8 mouse cellular contexts compared by ENCODE assay signal in the genomic region with DNA sequence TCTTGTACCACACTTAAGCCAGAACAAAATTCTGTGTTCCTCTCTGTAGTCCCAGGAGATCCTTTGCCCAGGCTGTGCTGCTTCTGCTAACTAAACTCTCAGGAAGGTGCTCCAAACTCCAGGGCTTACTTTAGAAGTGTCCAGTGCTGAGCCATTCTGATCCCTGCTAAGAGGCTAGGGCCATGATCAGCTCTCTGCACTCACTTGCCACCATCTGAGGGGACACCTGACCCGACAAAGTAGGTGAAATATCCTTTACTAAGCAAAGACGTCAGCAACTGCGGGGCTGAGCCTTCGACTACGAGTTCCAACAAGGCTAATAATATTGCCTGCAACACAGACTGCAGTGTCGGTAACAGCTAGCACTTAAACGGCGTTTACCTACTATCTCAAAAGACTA. TPM values are rescaled to one million over a fixed set of nuclear protein-coding genes. Genes with fewer than 3 reads are reported as not detected.
DNase-seq lines count a peak whose midpoint lies in the region; ATAC-seq and TF ChIP-seq lines count a peak whose summit lies in the region.
"Had no signal": no experiment of that assay in that cellular context is flagged by ENCODE, and none has a peak within 500 bp of the region (broad histone marks: within the 10 kb centered on the region; RNA-seq: fewer than 3 reads in every experiment).

No protein-coding gene starts in this region.

- H3K36me3 ChIP-seq in embryonic facial prominence, embryonic 10.5 days (replicated peaks), result peaks cover 19% of the 10 kb centered on the region
- H3K36me3 ChIP-seq in hindbrain, embryonic 13.5 days, result peaks cover 11% of the 10 kb centered on the region; the same call in 1 of the 2 replicates
- H3K36me3 ChIP-seq in midbrain, embryonic 16.5 days (ENCODE audit: control insufficient read depth, insufficient read depth, low read length), result no peaks in the 10 kb centered on the region

- H3K9me3 ChIP-seq in embryonic facial prominence, embryonic 10.5 days, result no peaks in the 10 kb centered on the region
- no peaks in the 10 kb centered on the region for H3K9me3 ChIP-seq in hindbrain, embryonic 13.5 days
- no peaks in the 10 kb centered on the region for H3K9me3 ChIP-seq in midbrain, embryonic 16.5 days (replicated peaks; ENCODE audit: control insufficient read depth, low read length, poor library complexity, severe bottlenecking)

- TF ChIP-seq CTCF in lung, adult 2 months (IDR thresholded peaks at IDR 0.05; ENCODE audit: insufficient read depth, low read length), result no peak

- no peak overlapping the region; the same call in 1 of the 2 replicates for H3K27ac ChIP-seq in embryonic facial prominence, embryonic 10.5 days (replicated peaks)
- 0 out of 2 replicates have a peak overlapping the region, but pooled peaks have one; percentile 13 for H3K27ac ChIP-seq in hindbrain, embryonic 13.5 days
- no peak overlapping the region for H3K27ac ChIP-seq in midbrain, embryonic 16.5 days (ENCODE audit: low read length)

- H3K4me1 ChIP-seq in lung, adult 2 months (ENCODE audit: control insufficient read depth, insufficient read depth, low read length), result 0 out of 2 replicates have a peak, but pooled peaks cover 2% of the 10 kb centered on the region
- peaks cover 24% of the 10 kb centered on the region for H3K4me1 ChIP-seq in embryonic facial prominence, embryonic 10.5 days
- peaks cover 19% of the 10 kb centered on the region for H3K4me1 ChIP-seq in hindbrain, embryonic 13.5 days (replicated peaks)
- H3K4me1 ChIP-seq in midbrain, embryonic 16.5 days (ENCODE audit: control insufficient read depth, insufficient read depth, low read length), result peaks cover 15% of the 10 kb centered on the region

- 5% methylated on average over 8 of the region's 8 CpGs for WGBS in lung, adult 2 months
- WGBS in embryonic facial prominence, embryonic 10.5 days, result 7% methylated on average over 8 of the region's 8 CpGs
- WGBS in hindbrain, embryonic 13.5 days, result 2% methylated on average over 8 of the region's 8 CpGs
- WGBS in midbrain, embryonic 16.5 days, result 5% methylated on average over 8 of the region's 8 CpGs

- peak; percentile 8 for DNase-seq in lung, adult 2 months
- DNase-seq in lung, postnatal 10 days, result no peak
- DNase-seq in embryonic facial prominence, embryonic 10.5 days (ENCODE audit: low spot score), result peak; percentile 15
- no peak for DNase-seq in T-cell, adult 2 months (ENCODE audit: low spot score)
- DNase-seq in layer of hippocampus, postnatal 14 days (ENCODE audit: low spot score in 2 of 2), result no peak

- H3K4me2 ChIP-seq in hindbrain, embryonic 13.5 days, result peak overlapping the region; percentile 98
- peak overlapping the region; percentile 97 for H3K4me2 ChIP-seq in midbrain, embryonic 16.5 days (ENCODE audit: low read length)

- no peak for TF ChIP-seq POLR2A in lung, adult 2 months (IDR thresholded peaks at IDR 0.05; ENCODE audit: borderline replicate concordance, extremely low read depth, low read depth, low read length)

- H3K4me3 ChIP-seq in lung, adult 2 months (replicated peaks; ENCODE audit: extremely low read depth, low read depth, low read length), result no peak overlapping the region
- H3K4me3 ChIP-seq in embryonic facial prominence, embryonic 10.5 days, result peak overlapping the region; percentile 82
- H3K4me3 ChIP-seq in hindbrain, embryonic 13.5 days, result peak overlapping the region; percentile 68
- peak overlapping the region; percentile 78 for H3K4me3 ChIP-seq in midbrain, embryonic 16.5 days (ENCODE audit: low read depth, low read length)

- ATAC-seq in hindbrain, embryonic 13.5 days (ENCODE audit: low FRiP score), result no peak
- no peak for ATAC-seq in midbrain, embryonic 16.5 days

- no peaks in the 10 kb centered on the region; the same call in 1 of the 2 replicates for H3K27me3 ChIP-seq in embryonic facial prominence, embryonic 10.5 days (replicated peaks; ENCODE audit: low read depth, poor library complexity, severe bottlenecking)
- H3K27me3 ChIP-seq in hindbrain, embryonic 13.5 days, result no peaks in the 10 kb centered on the region
- H3K27me3 ChIP-seq in midbrain, embryonic 16.5 days (ENCODE audit: control insufficient read depth, insufficient read depth, low read depth, low read length), result no peaks in the 10 kb centered on the region

- H3K9ac ChIP-seq in hindbrain, embryonic 13.5 days, result peak overlapping the region; percentile 84
- peak overlapping the region; percentile 75 for H3K9ac ChIP-seq in midbrain, embryonic 16.5 days (ENCODE audit: low read depth, low read length)

RNA-seq across cellular contexts. Expression of a gene that starts 0.8 kb away (rescaled TPM):
- 54.9 and 57.6 TPM in 2 replicates for polyA plus RNA-seq in lung, adult 2 months (2012; rRNA removed)
- 127 and 130 TPM in 2 replicates for polyA plus RNA-seq in embryonic facial prominence, embryonic 10.5 days (2016; fragmentation: Nextera tagmentation; extraction: Ambion mirVana)
- 113 and 116 TPM in 2 replicates for polyA plus RNA-seq in hindbrain, embryonic 13.5 days (2015; fragmentation: Nextera tagmentation; extraction: Ambion mirVana)
- 112 and 127 TPM in 2 replicates for polyA plus RNA-seq in midbrain, embryonic 16.5 days (2015; fragmentation: Nextera tagmentation; extraction: Ambion mirVana)
- total RNA-seq in layer of hippocampus, postnatal 14 days (2021), result 100 to 1,000 TPM; 105 TPM

RNA-seq across cellular contexts. Expression of a gene that starts 4.3 kb away (rescaled TPM):
- not detected in 2 replicates for polyA plus RNA-seq in lung, adult 2 months (2012; rRNA removed)
- not detected in 2 replicates for polyA plus RNA-seq in embryonic facial prominence, embryonic 10.5 days (2016; fragmentation: Nextera tagmentation; extraction: Ambion mirVana)
- polyA plus RNA-seq in hindbrain, embryonic 13.5 days (2015; fragmentation: Nextera tagmentation; extraction: Ambion mirVana), result 0.18 and 0.43 TPM in 2 replicates
- 0.33 TPM in 1 of 2 replicates, not detected in the other for polyA plus RNA-seq in midbrain, embryonic 16.5 days (2015; fragmentation: Nextera tagmentation; extraction: Ambion mirVana)
- total RNA-seq in layer of hippocampus, postnatal 14 days (2021), result under 1 TPM in 1 of 2 experiments, not detected in 1; 0.48 TPM
- polyA plus RNA-seq: gonadal fat pad, adult 2 months had no signal

RNA-seq across cellular contexts. Expression of a gene that starts 44.0 kb away (rescaled TPM):
- 9.9 and 14.7 TPM in 2 replicates for polyA plus RNA-seq in lung, adult 2 months (2012; rRNA removed)
- polyA plus RNA-seq in embryonic facial prominence, embryonic 10.5 days (2016; fragmentation: Nextera tagmentation; extraction: Ambion mirVana), result 112 and 115 TPM in 2 replicates
- 31.5 and 35.1 TPM in 2 replicates for polyA plus RNA-seq in hindbrain, embryonic 13.5 days (2015; fragmentation: Nextera tagmentation; extraction: Ambion mirVana)
- polyA plus RNA-seq in midbrain, embryonic 16.5 days (2015; fragmentation: Nextera tagmentation; extraction: Ambion mirVana), result 28.8 and 31.6 TPM in 2 replicates
- total RNA-seq in layer of hippocampus, postnatal 14 days (2021), result 10 to 100 TPM; 45.8 to 51.5 TPM

Comparison
In these comparisons a context has a peak if more than half of its experiments do, and no peak if none do; other contexts are left out.
1. DNase-seq: peak in lung, adult 2 months (single experiment) and embryonic facial prominence, embryonic 10.5 days (single experiment); none in lung, postnatal 10 days (single experiment), T-cell, adult 2 months (single experiment) and layer of hippocampus, postnatal 14 days (0 of 2).